Mouse (Mus musculus) liver, adult (tissue): Measurements from ENCODE around the gene Tm4sf20.

ENCODE experiments used
- GATA4 ChIP-seq: IDR thresholded peaks from 2 replicates; pipeline ENCODE4 v1.6.1; 2014; ENCODE audit warnings: mild to moderate bottlenecking, low read length; ENCODE audit not compliant: insufficient replicate concordance

The Tm4sf20 gene

DNA sequence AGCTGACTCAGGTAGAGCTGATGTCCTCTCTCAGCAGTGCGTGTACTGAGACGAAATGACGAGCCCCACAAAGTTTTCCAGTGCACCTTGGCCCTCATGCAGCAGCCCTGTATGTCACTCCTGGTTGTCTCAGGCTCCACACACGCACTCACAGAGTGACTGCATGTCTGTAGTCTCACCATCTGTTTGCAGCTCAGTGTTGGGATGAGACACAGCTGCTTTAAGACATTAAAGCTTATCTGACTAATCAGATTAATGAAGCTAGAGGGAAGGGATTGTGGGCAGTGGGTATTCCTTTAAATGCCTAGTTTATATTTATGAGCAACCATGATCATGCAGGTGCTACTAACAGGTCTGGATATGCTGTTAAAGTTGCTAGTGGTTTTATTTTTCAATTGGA, 21.9 kb downstream of the Tm4sf20 start:
- TF ChIP-seq GATA4, result no peak

- no peak for TF ChIP-seq GATA4
Observed at GRCm38 (mm10) chr1:82743962-82744361, 24.3 kb downstream of the Tm4sf20 start.

DNA sequence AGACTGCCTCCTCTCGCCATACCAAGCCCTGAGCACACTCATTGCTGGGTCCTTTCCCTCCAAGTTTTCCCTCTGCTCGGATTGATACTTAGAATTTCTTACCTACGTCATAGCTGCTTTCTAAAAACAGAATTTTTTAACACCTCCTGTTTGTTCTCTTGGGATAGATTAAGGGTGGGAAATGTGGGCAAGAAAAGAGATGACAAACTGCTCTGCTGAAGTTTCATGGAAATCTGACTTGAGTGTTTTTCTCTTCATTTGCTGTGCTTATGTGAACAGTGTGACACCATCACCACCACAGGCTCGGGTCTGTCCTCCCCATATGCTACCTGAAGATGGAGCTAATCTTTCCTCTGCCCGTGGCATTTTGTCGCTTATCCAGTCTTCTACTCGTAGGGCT, 26.7 kb downstream of the Tm4sf20 start:
- TF ChIP-seq GATA4, result no peak

- no peak for TF ChIP-seq GATA4
Observed at GRCm38 (mm10) chr1:82738066-82738465, 30.2 kb downstream of the Tm4sf20 start.

- TF ChIP-seq GATA4, result no peak
Observed at GRCm38 (mm10) chr1:82733357-82733756, 34.9 kb downstream of the Tm4sf20 start.

DNA sequence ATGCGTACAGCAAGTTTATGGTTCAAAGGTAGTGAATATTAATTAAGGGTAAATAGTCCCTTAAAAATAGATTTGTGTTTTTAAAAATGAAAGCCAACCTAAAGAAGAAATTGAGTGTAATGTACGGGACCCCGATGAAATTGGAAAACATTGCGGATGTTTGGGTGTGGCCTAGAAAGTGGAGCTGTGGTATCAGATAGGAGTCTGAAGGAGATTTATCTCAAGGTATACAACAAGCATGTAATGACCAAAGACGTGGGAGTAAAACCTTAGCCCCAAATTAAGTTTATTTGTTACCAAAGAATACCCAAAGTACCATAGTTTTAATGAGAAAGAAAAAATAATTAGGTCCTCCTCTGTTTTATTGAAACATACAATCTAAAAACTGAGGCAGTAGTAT, 41.8 kb downstream of the Tm4sf20 start:
- TF ChIP-seq GATA4, result no peak

- TF ChIP-seq GATA4, result no peak
Observed at GRCm38 (mm10) chr1:82725875-82726185, 42.4 kb downstream of the Tm4sf20 start.

DNA sequence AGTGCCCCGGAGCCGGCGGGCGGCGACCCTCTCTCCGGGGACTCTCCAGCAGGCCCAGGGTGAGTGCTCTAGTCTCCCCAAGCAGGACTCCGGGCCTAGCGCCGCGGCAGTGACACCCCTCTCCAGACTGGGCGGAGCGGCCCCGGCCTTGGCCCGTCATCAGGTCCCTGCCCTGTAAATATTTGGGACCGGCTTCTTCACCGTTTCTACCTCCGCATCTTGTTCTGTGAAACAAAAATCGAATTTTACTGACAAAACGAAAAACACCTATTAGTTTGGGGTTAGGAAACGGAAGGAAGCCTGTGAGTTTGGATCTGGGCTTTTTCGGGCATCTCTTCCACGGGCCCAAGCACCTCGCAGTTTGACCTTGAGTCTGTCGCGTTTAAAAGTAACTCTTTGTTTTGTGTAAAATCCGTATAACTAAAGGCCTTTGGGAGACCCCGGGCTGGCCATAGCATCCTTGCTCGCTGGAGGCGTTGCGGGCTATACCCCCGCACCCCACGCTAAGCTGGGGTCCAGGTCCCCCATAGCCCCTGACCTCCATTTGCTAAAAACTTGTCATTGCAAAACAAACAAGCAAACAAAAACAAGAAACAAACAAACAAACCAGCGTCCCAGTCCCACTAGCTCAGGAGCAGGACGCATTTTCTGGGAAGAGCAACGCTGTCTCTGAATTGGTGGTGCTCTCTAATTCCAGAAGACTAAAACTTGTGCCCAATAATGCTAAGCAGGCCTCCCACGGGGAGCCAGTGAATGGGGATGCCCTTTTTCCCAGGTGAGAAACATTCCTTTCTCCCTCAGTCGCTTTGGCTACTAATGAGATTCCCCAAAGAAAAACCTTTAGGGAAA, 43.0 kb downstream of the Tm4sf20 start:
- no peak for TF ChIP-seq GATA4

DNA sequence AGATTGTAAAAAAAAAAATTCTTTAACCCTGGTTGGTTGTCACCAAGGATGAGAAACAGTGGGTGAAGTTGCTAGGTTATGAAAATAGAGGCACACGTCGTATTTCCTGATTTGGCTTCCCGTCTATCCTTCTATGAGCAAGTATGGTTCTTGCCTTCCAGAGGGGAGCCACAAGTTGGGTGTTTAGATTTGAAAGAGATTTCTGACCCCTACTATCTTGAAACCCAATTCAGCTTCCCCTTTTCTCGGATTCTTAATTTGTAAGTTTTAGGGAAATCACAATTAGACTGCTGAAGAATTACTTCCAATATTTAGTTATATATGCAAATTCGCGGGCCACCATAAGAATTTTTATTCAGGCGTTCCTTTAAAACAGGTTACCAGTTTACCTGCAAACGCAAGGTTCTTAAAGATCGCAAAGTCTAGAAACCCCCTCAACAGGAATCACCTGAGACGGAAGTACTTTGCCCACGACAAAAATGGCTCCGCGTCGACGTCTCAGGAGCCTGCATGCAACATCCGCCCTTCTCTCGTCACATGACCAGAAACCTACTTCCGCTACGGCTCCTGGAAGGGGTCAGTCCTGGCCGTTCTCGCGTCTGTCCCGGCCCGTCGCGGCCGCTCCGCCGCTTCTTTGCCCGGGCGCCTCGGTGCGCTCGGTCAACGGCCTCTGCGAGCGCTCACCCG, 43.8 kb downstream of the Tm4sf20 start, which contains the start of gene Mff:
Gene Mff (plus strand): TSS at position 552 of the 687 bp plus-strand sequence.
- TF ChIP-seq GATA4, result no peak

DNA sequence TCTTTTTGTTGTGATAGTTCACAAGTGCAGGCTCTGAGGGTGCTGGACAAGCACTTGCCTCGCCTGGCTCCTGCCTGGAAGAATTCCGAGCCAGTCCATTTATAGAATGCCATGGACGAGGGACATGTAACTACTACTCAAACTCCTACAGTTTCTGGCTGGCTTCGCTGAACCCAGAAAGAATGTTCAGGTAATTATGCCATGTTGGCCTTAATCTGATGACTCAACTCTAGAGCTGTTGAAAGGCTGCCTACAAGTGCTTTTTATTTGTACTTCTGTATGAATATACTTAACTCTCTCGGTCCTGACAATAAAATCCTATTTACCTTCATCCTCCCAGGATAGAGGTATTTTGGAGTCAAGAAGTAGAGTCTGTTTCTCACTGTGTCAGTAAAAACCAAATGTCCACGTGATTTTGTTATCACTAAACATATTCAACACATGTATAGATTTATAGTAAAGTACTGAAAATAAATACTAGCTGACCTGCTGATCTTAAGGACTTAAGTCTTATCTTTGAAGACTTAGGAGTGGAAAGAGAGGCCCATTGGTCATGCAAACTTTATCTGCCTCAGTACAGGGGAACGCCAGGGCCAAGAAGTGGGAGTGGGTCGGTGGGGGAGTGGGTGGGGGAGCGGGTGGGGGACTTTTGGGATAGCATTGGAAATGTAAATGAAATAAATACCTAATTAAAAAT, 50.3 kb downstream of the Tm4sf20 start:
- no peak for TF ChIP-seq GATA4
